Comparison of ENCODE assay signal across 9 mouse cellular contexts in the genomic region with DNA sequence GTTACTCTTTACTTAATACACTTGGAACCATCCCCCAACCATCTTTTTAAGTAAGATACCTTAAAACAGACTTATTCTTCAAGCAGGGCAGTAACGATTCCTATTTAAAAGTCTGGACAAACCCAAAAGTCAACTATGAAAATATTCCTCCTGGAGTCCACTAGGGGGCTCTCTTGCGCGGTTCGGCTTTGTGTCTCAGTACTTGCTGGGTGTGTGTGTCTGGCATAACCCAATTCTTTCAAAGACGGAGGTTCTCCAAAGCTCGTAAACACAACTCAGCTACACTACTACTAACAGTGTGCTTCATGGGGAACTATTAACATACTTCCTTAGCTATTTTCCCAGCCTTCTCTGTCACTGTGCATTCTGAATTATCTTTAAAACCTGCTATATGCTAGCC.
DNase-seq lines count a peak whose midpoint lies in the region; ATAC-seq lines count a peak whose summit lies in the region.
"Had no signal": no experiment of that assay in that cellular context is flagged by ENCODE, and none has a peak within 500 bp of the region (broad histone marks: within the 10 kb centered on the region; RNA-seq: fewer than 3 reads in every experiment).

No protein-coding gene starts in this region.

- H3K4me3 ChIP-seq in hindbrain, embryonic 10.5 days, result no peak overlapping the region
- no peak overlapping the region for H3K4me3 ChIP-seq in hindbrain, embryonic 13.5 days
- H3K4me3 ChIP-seq: liver, embryonic 15.5 days had no signal

- no peak overlapping the region for H3K9ac ChIP-seq in hindbrain, embryonic 13.5 days
- H3K9ac ChIP-seq: liver, embryonic 15.5 days had no signal

- peak; percentile 32 for DNase-seq in hindbrain, embryonic 10.5 days (ENCODE audit: low spot score)
- peak; percentile 76 to 93 for DNase-seq in adrenal gland, adult (ENCODE audit: inconsistent age in 2 of 2, low spot score in 1 of 2)
- peak; percentile 83 for DNase-seq in embryo, embryonic 10.5 days (ENCODE audit: low spot score)
- peak; percentile 4 to 37 for DNase-seq in heart, adult 9 months (ENCODE audit: low spot score in 2 of 2)
- peak; percentile 16 to 73 for DNase-seq in layer of hippocampus, adult 18-20 months (ENCODE audit: low spot score in 2 of 2)
- peak; percentile 51 for DNase-seq in lung, postnatal 25 days (ENCODE audit: low spot score)
- DNase-seq in splenic B cell, adult 2 months (ENCODE audit: low read depth, low spot score), result peak; percentile 26

- 34% methylated on average over 6 of the region's 6 CpGs for WGBS in hindbrain, embryonic 10.5 days
- 28% methylated on average over 6 of the region's 6 CpGs for WGBS in hindbrain, embryonic 13.5 days

- no peaks in the 10 kb centered on the region for H3K27me3 ChIP-seq in hindbrain, embryonic 10.5 days (ENCODE audit: insufficient read depth, poor library complexity, severe bottlenecking)
- no peaks in the 10 kb centered on the region for H3K27me3 ChIP-seq in hindbrain, embryonic 13.5 days
- no peaks in the 10 kb centered on the region for H3K27me3 ChIP-seq in splenic B cell, adult 2 months (ENCODE audit: control insufficient read depth, insufficient read depth, low read length, poor library complexity, severe bottlenecking)
- H3K27me3 ChIP-seq: liver, embryonic 15.5 days had no signal

- H3K4me2 ChIP-seq in hindbrain, embryonic 13.5 days, result no peak overlapping the region
- H3K4me2 ChIP-seq: liver, embryonic 15.5 days had no signal

- no peak for ATAC-seq in hindbrain, embryonic 13.5 days (ENCODE audit: low FRiP score)

- no peaks in the 10 kb centered on the region for H3K9me3 ChIP-seq in hindbrain, embryonic 10.5 days
- H3K9me3 ChIP-seq in hindbrain, embryonic 13.5 days, result no peaks in the 10 kb centered on the region
- H3K9me3 ChIP-seq: liver, embryonic 15.5 days had no signal

- H3K36me3 ChIP-seq in hindbrain, embryonic 10.5 days, result no peaks in the 10 kb centered on the region
- no peaks in the 10 kb centered on the region for H3K36me3 ChIP-seq in hindbrain, embryonic 13.5 days
- H3K36me3 ChIP-seq in splenic B cell, adult 2 months (ENCODE audit: control insufficient read depth, insufficient read depth, low read length, poor library complexity, severe bottlenecking), result no peaks in the 10 kb centered on the region
- H3K36me3 ChIP-seq: liver, embryonic 15.5 days had no signal

- H3K4me1 ChIP-seq in hindbrain, embryonic 10.5 days (replicated peaks), result no peaks in the 10 kb centered on the region
- no peaks in the 10 kb centered on the region for H3K4me1 ChIP-seq in hindbrain, embryonic 13.5 days (replicated peaks)
- H3K4me1 ChIP-seq: liver, embryonic 15.5 days had no signal

- H3K27ac ChIP-seq in hindbrain, embryonic 10.5 days, result no peak overlapping the region
- no peak overlapping the region for H3K27ac ChIP-seq in hindbrain, embryonic 13.5 days
- H3K27ac ChIP-seq: liver, embryonic 15.5 days had no signal

Comparison
In these comparisons a context has a peak if more than half of its experiments do, and no peak if none do; other contexts are left out.
1. DNase-seq: peak in every context shown above with its lines; median percentile 84 in adrenal gland, adult; 83 in embryo, embryonic 10.5 days; 51 in lung, postnatal 25 days; 44 in layer of hippocampus, adult 18-20 months; 32 in hindbrain, embryonic 10.5 days; 26 in splenic B cell, adult 2 months; 20 in heart, adult 9 months.